Mouse (Mus musculus) kidney, embryonic 15.5 days (tissue): ENCODE measurements around the gene Taf8. TPM values are rescaled to one million over a fixed set of nuclear protein-coding genes. Genes with fewer than 3 reads are reported as not detected.

Experiments
- ATAC-seq: fragments of 200-750 bp; cut with Nextera tagmentation; replicated peaks from 2 replicates; pipeline ENCODE4 v1.8.0; 2017; ENCODE audit warnings: moderate TSS enrichment; ENCODE audit not compliant: low FRiP score
- H3K27ac ChIP-seq: fragments of 300-500 bp; sonication (generic); 2 replicates; pipeline ENCODE4 v1.5.1; 2015; ENCODE audit warnings: mild to moderate bottlenecking, inconsistent platforms
- H3K27me3 ChIP-seq: fragments of 300-500 bp; sonication (generic); 2 replicates; pipeline ENCODE4 v1.6.1; 2015; ENCODE audit warnings: inconsistent platforms
- H3K36me3 ChIP-seq: fragments of 300-500 bp; sonication (generic); 2 replicates; pipeline ENCODE4 v1.6.1; 2015; ENCODE audit warnings: inconsistent platforms
- H3K4me1 ChIP-seq: fragments of 300-500 bp; sonication (generic); 2 replicates; pipeline ENCODE4 v1.6.1; 2015; ENCODE audit warnings: inconsistent platforms
- H3K4me2 ChIP-seq: fragments of 300-500 bp; sonication (generic); 2 replicates; pipeline ENCODE4 v1.6.1; 2015; ENCODE audit warnings: moderate library complexity, mild to moderate bottlenecking, inconsistent platforms
- H3K4me3 ChIP-seq: fragments of 300-500 bp; sonication (generic); replicated peaks from 2 replicates; pipeline ENCODE4 v1.5.1; 2015; ENCODE audit warnings: mild to moderate bottlenecking, inconsistent platforms
- H3K9ac ChIP-seq: fragments of 300-500 bp; sonication (generic); 2 replicates; pipeline ENCODE4 v1.6.1; 2015; ENCODE audit warnings: mild to moderate bottlenecking, inconsistent platforms
- H3K9me3 ChIP-seq: fragments of 300-500 bp; sonication (generic); replicated peaks from 2 replicates; pipeline ENCODE4 v1.6.1; 2016; ENCODE audit warnings: inconsistent platforms
- WGBS: fragments of 180-500 bp; shearing (Covaris S2); methylation state at CpG from one replicate; pipeline ENCODE4 v1.1.7; 2015; ENCODE audit warnings: mixed read lengths; 5-methylcytosine and 5-hydroxymethylcytosine counted together
- polyA plus RNA-seq: library from polyadenylated mRNA; unstranded; fragments of >200 nt; fragmentation: Nextera tagmentation; extraction: Ambion mirVana; gene quantifications from 2 replicates; pipeline ENCODE4 v1.2.1, GENCODE M21; 2015

The Taf8 gene
- polyA plus RNA-seq, 1 experiment from 2014 or later = 37.0 TPM

GRCm38 (mm10) chr17:47475181-47475580, 26.9 kb downstream of the Taf8 start:
- H3K27me3 ChIP-seq = no peaks in the 10 kb centered on the region
- no peak overlapping the region for H3K4me3 ChIP-seq
- no peak overlapping the region for H3K9ac ChIP-seq
- ATAC-seq = no peak
- H3K9me3 ChIP-seq = no peaks in the 10 kb centered on the region
- no peak overlapping the region for H3K27ac ChIP-seq
- WGBS = 89% methylated on average over 4 of the region's 4 CpGs
- no peak overlapping the region for H3K4me2 ChIP-seq
- H3K4me1 ChIP-seq = peaks cover 18% of the 10 kb centered on the region
- no peaks in the 10 kb centered on the region for H3K36me3 ChIP-seq

- Histone ChIP-seq H3K9ac (no peak overlapping the region), H3K36me3 (no peaks in the 10 kb centered on the region), H3K27me3 (peaks cover 4% of the 10 kb centered on the region; the same call in 1 of the 2 replicates), H3K9me3 (no peaks in the 10 kb centered on the region), H3K4me1 (peaks cover 19% of the 10 kb centered on the region), H3K4me2 (no peak overlapping the region), H3K4me3 (no peak overlapping the region), H3K27ac (no peak overlapping the region)
- WGBS = 82% methylated on average over 4 of the region's 4 CpGs
- ATAC-seq = no peak
These were observed 27.8 kb downstream of the Taf8 start for GRCm38 (mm10) chr17:47474250-47474649.

- 20% methylated on average over 8 of the region's 8 CpGs for WGBS
- no peak for ATAC-seq
These were observed 28.6 kb downstream of the Taf8 start for GRCm38 (mm10) chr17:47473434-47473974.

GRCm38 (mm10) chr17:47472435-47473350, 29.4 kb downstream of the Taf8 start:
- peaks cover 35% of the 10 kb centered on the region for H3K4me1 ChIP-seq
- no peaks in the 10 kb centered on the region for H3K36me3 ChIP-seq
- H3K9ac ChIP-seq = no peak overlapping the region
- WGBS = 25% methylated on average over 15 of the region's 15 CpGs
- H3K4me2 ChIP-seq = no peak overlapping the region
- peaks cover 20% of the 10 kb centered on the region for H3K27me3 ChIP-seq
- ATAC-seq = 0 out of 2 replicates have a peak, but pooled peaks have one; percentile 26
- H3K4me3 ChIP-seq = no peak overlapping the region
- H3K27ac ChIP-seq = peak overlapping the region; percentile 58; the same call in 1 of the 2 replicates
- H3K9me3 ChIP-seq = no peaks in the 10 kb centered on the region

More at GRCm38 (mm10) chr17:47473434-47473974, 28.6 kb downstream of the Taf8 start:
- H3K9me3 ChIP-seq = no peaks in the 10 kb centered on the region
- no peak overlapping the region for H3K4me2 ChIP-seq
- H3K9ac ChIP-seq = no peak overlapping the region
- peaks cover 27% of the 10 kb centered on the region for H3K4me1 ChIP-seq
- H3K36me3 ChIP-seq = no peaks in the 10 kb centered on the region
- H3K27me3 ChIP-seq = peaks cover 12% of the 10 kb centered on the region; the same call in 1 of the 2 replicates
- H3K4me3 ChIP-seq = no peak overlapping the region
- H3K27ac ChIP-seq = no peak overlapping the region

- 76% methylated on average over 5 of the region's 5 CpGs for WGBS
- H3K36me3 ChIP-seq = no peaks in the 10 kb centered on the region
- H3K4me3 ChIP-seq = no peak overlapping the region
- no peak overlapping the region for H3K4me2 ChIP-seq
- H3K27me3 ChIP-seq = peaks cover 29% of the 10 kb centered on the region
- ATAC-seq = no peak
- H3K9me3 ChIP-seq = no peaks in the 10 kb centered on the region
- H3K27ac ChIP-seq = no peak overlapping the region
- no peak overlapping the region for H3K9ac ChIP-seq
- peaks cover 45% of the 10 kb centered on the region for H3K4me1 ChIP-seq
These were observed 31.4 kb downstream of the Taf8 start for GRCm38 (mm10) chr17:47470686-47471085.

GRCm38 (mm10) chr17:47470121-47470520, 32.0 kb downstream of the Taf8 start:
- H3K4me1 ChIP-seq = peaks cover 51% of the 10 kb centered on the region
- peaks cover 29% of the 10 kb centered on the region for H3K27me3 ChIP-seq
- H3K4me2 ChIP-seq = no peak overlapping the region
- H3K4me3 ChIP-seq = no peak overlapping the region
- WGBS = 89% methylated on average over 4 of the region's 4 CpGs
- ATAC-seq = no peak
- no peak overlapping the region for H3K9ac ChIP-seq
- no peak overlapping the region for H3K27ac ChIP-seq
- H3K9me3 ChIP-seq = no peaks in the 10 kb centered on the region
- H3K36me3 ChIP-seq = no peaks in the 10 kb centered on the region

GRCm38 (mm10) chr17:47469642-47470041, 32.5 kb downstream of the Taf8 start:
- Histone ChIP-seq H3K4me3 (no peak overlapping the region), H3K9me3 (no peaks in the 10 kb centered on the region), H3K4me1 (peaks cover 55% of the 10 kb centered on the region), H3K36me3 (no peaks in the 10 kb centered on the region), H3K9ac (no peak overlapping the region), H3K4me2 (no peak overlapping the region), H3K27me3 (peaks cover 29% of the 10 kb centered on the region), H3K27ac (no peak overlapping the region)
- ATAC-seq = no peak
- 87% methylated on average over 4 of the region's 4 CpGs for WGBS

GRCm38 (mm10) chr17:47468466-47468865, 33.6 kb downstream of the Taf8 start:
- Histone ChIP-seq H3K4me2 (peak overlapping the region; percentile 50), H3K4me1 (peaks cover 67% of the 10 kb centered on the region), H3K36me3 (no peaks in the 10 kb centered on the region), H3K4me3 (peak overlapping the region; percentile 34), H3K27me3 (peaks cover 29% of the 10 kb centered on the region), H3K9ac (peak overlapping the region; percentile 21; the same call in 1 of the 2 replicates), H3K27ac (no peak overlapping the region), H3K9me3 (no peaks in the 10 kb centered on the region)
- WGBS = 6% methylated on average over 34 of the region's 34 CpGs
- no peak for ATAC-seq

GRCm38 (mm10) chr17:47468063-47468462, 34.0 kb downstream of the Taf8 start:
- no peaks in the 10 kb centered on the region for H3K36me3 ChIP-seq
- H3K27me3 ChIP-seq = peaks cover 29% of the 10 kb centered on the region
- H3K4me1 ChIP-seq = peaks cover 68% of the 10 kb centered on the region
- peak overlapping the region; percentile 21; the same call in 1 of the 2 replicates for H3K9ac ChIP-seq
- H3K27ac ChIP-seq = no peak overlapping the region
- H3K4me2 ChIP-seq = peak overlapping the region; percentile 50
- no peak for ATAC-seq
- H3K4me3 ChIP-seq = peak overlapping the region; percentile 34
- 16% methylated on average over 14 of the region's 14 CpGs for WGBS
- H3K9me3 ChIP-seq = no peaks in the 10 kb centered on the region

- 64% methylated on average over 11 of the region's 11 CpGs for WGBS
- no peak for ATAC-seq
- Histone ChIP-seq H3K36me3 (no peaks in the 10 kb centered on the region), H3K27me3 (peaks cover 29% of the 10 kb centered on the region), H3K4me2 (peak overlapping the region; percentile 50; the same call in 1 of the 2 replicates), H3K4me3 (no peak overlapping the region), H3K9ac (no peak overlapping the region), H3K9me3 (no peaks in the 10 kb centered on the region), H3K27ac (no peak overlapping the region), H3K4me1 (peaks cover 68% of the 10 kb centered on the region)
These were observed 34.4 kb downstream of the Taf8 start for GRCm38 (mm10) chr17:47467659-47468058.

- H3K27ac ChIP-seq = no peak overlapping the region
- no peak overlapping the region for H3K4me3 ChIP-seq
- peaks cover 71% of the 10 kb centered on the region for H3K4me1 ChIP-seq
- no peak for ATAC-seq
- H3K9ac ChIP-seq = no peak overlapping the region
- peaks cover 29% of the 10 kb centered on the region for H3K27me3 ChIP-seq
- H3K9me3 ChIP-seq = no peaks in the 10 kb centered on the region
- H3K4me2 ChIP-seq = peak overlapping the region; percentile 18; the same call in 1 of the 2 replicates
- WGBS = 23% methylated on average over 9 of the region's 9 CpGs
- H3K36me3 ChIP-seq = no peaks in the 10 kb centered on the region
These were observed 35.8 kb downstream of the Taf8 start for GRCm38 (mm10) chr17:47466284-47466683.

GRCm38 (mm10) chr17:47465016-47465415, 37.1 kb downstream of the Taf8 start:
- Histone ChIP-seq H3K9ac (no peak overlapping the region), H3K27me3 (peaks cover 29% of the 10 kb centered on the region), H3K9me3 (no peaks in the 10 kb centered on the region), H3K36me3 (no peaks in the 10 kb centered on the region), H3K4me2 (no peak overlapping the region), H3K4me3 (no peak overlapping the region), H3K27ac (no peak overlapping the region), H3K4me1 (peaks cover 70% of the 10 kb centered on the region)
- 86% methylated on average over 11 of the region's 11 CpGs for WGBS
- ATAC-seq = no peak
